Mouse (Mus musculus): ENCODE measurements around the gene Sec14l5.
"Not testable (repeated sequence)": the region's sequence is repeated elsewhere in the genome, so short reads cannot be mapped to it uniquely, and the experiment has no call there.

Sec14l5 gene

DNA sequence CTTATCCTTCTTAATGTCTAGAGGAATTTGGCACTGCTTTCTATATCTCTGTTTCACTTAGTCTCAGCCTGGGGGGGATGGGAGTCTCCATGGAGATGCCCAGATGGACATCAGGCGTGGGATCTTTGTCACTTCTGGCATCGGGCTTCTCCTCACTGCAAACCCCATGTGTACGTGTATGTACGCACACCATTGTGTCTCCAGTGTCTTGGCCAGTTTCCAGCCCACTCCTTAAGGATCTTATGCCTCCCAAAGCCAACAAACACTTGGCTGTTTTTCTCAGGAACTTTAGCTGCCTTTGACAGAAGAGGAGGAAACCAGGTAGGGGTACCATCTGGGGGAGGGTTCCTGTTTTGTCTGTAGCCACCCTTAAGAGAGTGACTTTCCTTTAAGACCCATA, 74.5 kb downstream of the Sec14l5 start:
- DNase-seq, result no peak

DNA sequence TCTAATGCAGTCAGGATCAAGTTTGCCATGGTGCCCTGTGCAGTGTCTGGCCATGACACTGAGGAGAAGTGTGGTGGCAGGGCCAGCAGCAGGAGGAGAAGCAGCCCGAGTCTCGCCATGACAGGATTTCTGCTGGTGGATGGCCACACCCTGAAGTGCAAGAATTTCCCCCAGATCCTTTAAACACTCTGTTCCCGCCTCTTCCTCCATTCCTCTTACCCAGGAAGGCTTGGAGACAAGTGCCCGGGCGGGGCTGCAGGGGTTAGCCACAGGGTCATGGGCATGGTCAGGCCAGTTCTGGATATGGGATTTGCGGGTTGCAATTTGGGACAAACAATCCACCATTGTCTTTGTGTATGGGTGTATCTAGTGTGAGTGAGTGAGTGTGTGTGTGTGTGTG, 75.2 kb downstream of the Sec14l5 start, which contains the start of gene AU021092:
TSS of gene AU021092 (minus strand) at position 160 of the 400 bp plus-strand sequence.
- no peak for DNase-seq

DNA sequence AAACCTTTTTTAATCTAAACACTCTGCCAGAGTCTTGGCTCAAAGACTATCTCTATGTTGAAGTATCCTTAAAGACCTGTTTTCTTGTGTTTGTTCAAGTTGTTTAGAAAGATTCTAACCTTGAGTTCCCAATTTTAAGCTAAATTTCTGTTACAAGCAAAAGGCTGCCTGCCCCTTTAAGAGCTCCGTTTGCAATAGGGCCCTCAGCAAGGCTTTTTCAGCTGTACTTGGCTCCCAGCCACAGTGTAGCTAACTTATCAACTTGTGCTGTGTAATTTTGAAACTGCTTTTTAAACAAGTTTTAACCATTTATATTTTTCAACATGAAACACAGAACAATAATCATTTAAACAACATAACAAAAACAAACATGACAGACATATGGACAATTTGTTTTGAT, 79.6 kb downstream of the Sec14l5 start:
- not testable (repeated sequence) for DNase-seq

DNA sequence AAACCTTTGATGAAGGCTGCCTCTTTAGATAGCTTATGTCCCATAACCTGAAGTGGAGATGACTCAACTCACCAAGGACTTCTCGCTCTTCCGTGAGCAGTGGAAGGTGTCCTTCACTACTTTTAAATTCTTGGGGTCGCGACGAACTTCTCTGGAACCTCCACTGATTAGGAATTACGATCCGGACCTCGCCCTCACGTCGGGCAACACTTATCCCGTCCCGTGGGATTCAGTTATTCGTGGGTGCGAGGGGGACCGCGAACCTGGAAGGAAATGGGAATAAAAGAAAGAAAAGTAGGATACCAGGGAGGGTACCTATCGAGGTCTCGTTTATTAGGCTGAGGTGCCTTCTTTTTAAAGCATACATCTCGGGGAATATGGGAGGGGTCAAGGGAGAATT, 80.6 kb downstream of the Sec14l5 start:
- DNase-seq, result not testable (repeated sequence)

DNA sequence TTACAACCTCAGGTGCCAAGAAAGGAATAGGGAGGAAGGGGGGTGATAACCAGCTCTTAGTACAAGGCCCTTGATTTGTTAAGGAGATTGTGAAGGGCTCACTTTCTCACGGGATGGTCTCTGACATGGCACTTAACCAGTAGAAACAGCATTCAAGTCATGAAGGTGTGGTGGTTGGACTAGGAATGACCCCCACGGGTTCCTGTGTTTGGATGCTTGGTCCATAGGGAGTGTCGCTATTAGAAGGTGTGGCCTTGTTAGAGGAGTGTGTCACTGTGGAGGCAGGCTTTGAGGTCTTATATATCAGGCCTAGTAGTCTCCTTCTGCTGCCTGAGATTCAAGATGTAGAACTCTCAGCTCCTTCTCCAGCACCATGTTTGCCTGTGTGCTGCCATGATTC, 81.2 kb downstream of the Sec14l5 start:
- DNase-seq, result not testable (repeated sequence)

DNA sequence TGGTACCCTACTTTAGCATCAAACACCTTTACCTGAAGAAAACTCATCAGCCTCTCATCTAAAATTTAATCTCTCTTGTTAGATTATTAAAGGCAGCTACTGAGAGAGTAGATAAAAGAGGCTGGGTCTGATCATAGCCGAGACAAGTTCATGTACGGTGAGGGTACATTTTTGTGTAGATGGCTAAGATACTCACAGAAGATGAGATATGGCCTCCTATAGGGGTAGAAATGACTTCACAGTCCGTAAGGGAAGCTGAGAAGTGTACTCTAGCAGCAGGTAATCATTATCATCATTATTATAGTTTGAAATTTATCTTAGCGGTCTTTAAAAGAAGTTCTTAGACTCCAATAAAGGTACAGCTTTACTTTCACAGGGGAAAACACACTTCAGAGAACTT, 86.1 kb downstream of the Sec14l5 start:
- no peak for DNase-seq

DNA sequence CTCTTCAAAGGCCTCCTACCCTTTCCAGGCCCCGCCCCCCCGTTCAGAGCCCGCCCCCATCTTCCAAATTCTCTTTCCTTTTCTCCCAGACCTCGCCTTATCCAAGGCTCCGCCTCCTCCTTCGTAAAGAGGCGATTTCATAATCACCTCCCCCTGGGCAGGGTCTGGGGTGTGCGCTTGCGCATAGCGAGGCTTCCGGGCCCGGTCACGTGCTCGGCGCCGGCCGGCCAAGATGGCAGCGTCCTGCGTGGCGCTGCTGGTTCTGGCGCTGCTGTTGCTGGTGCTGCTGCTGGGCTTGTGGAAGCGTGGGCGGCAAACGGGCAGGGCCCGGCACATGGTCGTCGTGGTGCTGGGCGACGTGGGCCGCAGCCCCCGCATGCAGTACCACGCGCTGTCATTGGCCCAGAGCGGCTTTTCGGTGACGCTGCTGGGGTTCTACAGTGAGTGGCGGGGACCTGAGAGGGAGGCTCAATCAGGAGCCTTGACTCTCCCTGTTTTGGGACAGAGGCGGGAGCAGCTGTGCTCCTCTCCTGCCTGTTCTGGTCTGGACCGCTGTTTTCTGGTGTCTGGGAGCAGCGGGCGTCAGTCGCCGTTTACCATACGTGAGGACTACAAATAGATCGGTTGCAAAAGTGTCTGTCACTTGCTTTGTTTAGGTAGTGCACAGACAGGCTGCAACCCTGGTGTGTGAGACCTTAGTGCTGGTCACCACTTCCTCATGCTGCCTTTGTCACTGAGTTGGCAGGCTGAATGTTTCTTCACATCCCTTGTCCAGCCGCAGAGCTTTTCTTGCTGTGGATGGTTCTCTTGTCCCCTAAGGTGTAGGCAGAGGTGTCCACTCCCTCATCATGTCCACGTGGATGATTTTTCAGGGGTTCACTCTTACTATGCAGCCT, 86.8 kb downstream of the Sec14l5 start, which contains the start of gene Alg1:
TSS of gene Alg1 (plus strand) at position 204 of the 896 bp plus-strand sequence.
- DNase-seq, result peak; percentile 89

Measured in thymus, postnatal 25 days (tissue).